Mouse (Mus musculus) CD4-positive, CD25-positive, alpha-beta regulatory T cell, adult 9 weeks (primary cell): Measurements from ENCODE around the gene Rhou. TPM values are rescaled to one million over a fixed set of nuclear protein-coding genes. Genes with fewer than 3 reads are reported as not detected.

Experiments used
- polyA plus RNA-seq: library from polyadenylated mRNA; unstranded; fragments of 100-300 nt; shearing (Covaris generic); gene quantifications from one replicate; pipeline ENCODE4 v1.2.1, GENCODE M21; 2017

The Rhou gene
- not detected for polyA plus RNA-seq

GRCm38 (mm10) chr8:123653308-123653993 lies at the start of gene Rhou:
Rhou (plus strand) TSS chr8:123653929.

Other genes starting within 250 kb of the Rhou start
- gene Mc1r, start 246.8 kb upstream of the Rhou start, polyA plus RNA-seq = 0.07 TPM
- gene Tubb3, start 242.5 kb upstream of the Rhou start, polyA plus RNA-seq = 0.33 TPM
- 19.8 TPM for gene Def8, start 230.4 kb upstream of the Rhou start, polyA plus RNA-seq
- gene Afg3l1, start 176.0 kb upstream of the Rhou start, polyA plus RNA-seq = 65.8 TPM
- gene Dbndd1, start 138.5 kb upstream of the Rhou start, polyA plus RNA-seq = not detected
- 8.3 TPM for gene Gas8, start 135.1 kb upstream of the Rhou start, polyA plus RNA-seq
- gene Rab4a, start 152.1 kb downstream of the Rhou start, polyA plus RNA-seq = 2.6 TPM
- 2.7 TPM for gene Ccsap, start 206.3 kb downstream of the Rhou start, polyA plus RNA-seq
- 0.26 TPM for gene Acta1, start 240.8 kb downstream of the Rhou start, polyA plus RNA-seq